Mouse (Mus musculus) C2C12 (cell line): ENCODE measurements around the gene Schip1. TPM values are rescaled to one million over a fixed set of nuclear protein-coding genes. Genes with fewer than 3 reads are reported as not detected.

Experiments used
- H3K27me3 ChIP-seq: one replicate; pipeline ENCODE4 v1.6.1; 2011; ENCODE audit not compliant: control insufficient read depth, insufficient read depth, insufficient read length
- H3K36me3 ChIP-seq: one replicate; pipeline ENCODE4 v1.6.1; 2011; ENCODE audit not compliant: control insufficient read depth, insufficient read depth
- H3K4me3 ChIP-seq: one replicate; pipeline ENCODE4 v1.5.1; 2011; ENCODE audit warnings: mild to moderate bottlenecking, control low read depth; ENCODE audit not compliant: poor library complexity, insufficient read depth, severe bottlenecking
- H3K79me2 ChIP-seq: one replicate; pipeline ENCODE4 v1.6.1; 2011; ENCODE audit not compliant: control insufficient read depth, insufficient read depth
- H3K79me3 ChIP-seq: one replicate; pipeline ENCODE4 v1.6.1; 2011; ENCODE audit warnings: low read depth, control low read depth
- H3ac ChIP-seq: one replicate; pipeline ENCODE3; 2011; ENCODE audit warnings: low read depth; ENCODE audit not compliant: control insufficient read depth, insufficient read length
- CEBPB ChIP-seq: IDR thresholded peaks from one replicate; pipeline ENCODE4 v1.6.1; 2011; ENCODE audit warnings: low read depth, mild to moderate bottlenecking, control low read depth, moderate library complexity
- CTCF ChIP-seq: IDR thresholded peaks from one replicate; pipeline ENCODE4 v1.5.1; 2011; ENCODE audit not compliant: control insufficient read depth, insufficient read depth, insufficient read length
- FOSL1 ChIP-seq: IDR thresholded peaks from one replicate; pipeline ENCODE4 v1.8.0; 2011; ENCODE audit warnings: mild to moderate bottlenecking, low read length; ENCODE audit not compliant: poor library complexity, insufficient read depth, severe bottlenecking
- MAX ChIP-seq: IDR thresholded peaks from one replicate; pipeline ENCODE4 v1.6.1; 2011; ENCODE audit warnings: mild to moderate bottlenecking, control low read depth
- MYOD1 ChIP-seq: IDR thresholded peaks from one replicate; pipeline ENCODE4 v1.6.1; 2011; ENCODE audit warnings: low read depth; ENCODE audit not compliant: control insufficient read depth, insufficient read length
- MYOG ChIP-seq: IDR thresholded peaks from one replicate; pipeline ENCODE4 v1.6.1; 2011; ENCODE audit not compliant: control insufficient read depth, insufficient read length; ENCODE audit errors: extremely low read depth
- USF1 ChIP-seq: IDR thresholded peaks from one replicate; pipeline ENCODE4 v1.6.1; 2011; ENCODE audit warnings: low read depth, mild to moderate bottlenecking, control low read depth, moderate library complexity
- polyA plus RNA-seq: library from polyadenylated mRNA; unstranded; fragments of >200 nt; fragmentation: generic; extraction: Trizol; gene quantifications from one replicate; pipeline ENCODE4 v1.2.1, GENCODE M21; 2012; ENCODE audit warnings: missing spikeins

Gene Schip1
- polyA plus RNA-seq, 1 experiment = 28.6 TPM

GRCm38 (mm10) chr3:68368029-68368428 is 303.4 kb downstream of the Schip1 start:
- H3K79me2 ChIP-seq = no peaks in the 10 kb centered on the region
- H3K36me3 ChIP-seq = no peaks in the 10 kb centered on the region
- no peaks in the 10 kb centered on the region for H3K79me3 ChIP-seq
- TF ChIP-seq FOSL1 (no peak), CEBPB (no peak), CTCF (no peak), MYOD1 (no peak), USF1 (no peak), MAX (no peak), MYOG (no peak)
- no peak overlapping the region for H3K4me3 ChIP-seq
- H3K27me3 ChIP-seq = no peaks in the 10 kb centered on the region
- no peak overlapping the region for H3ac ChIP-seq

DNA sequence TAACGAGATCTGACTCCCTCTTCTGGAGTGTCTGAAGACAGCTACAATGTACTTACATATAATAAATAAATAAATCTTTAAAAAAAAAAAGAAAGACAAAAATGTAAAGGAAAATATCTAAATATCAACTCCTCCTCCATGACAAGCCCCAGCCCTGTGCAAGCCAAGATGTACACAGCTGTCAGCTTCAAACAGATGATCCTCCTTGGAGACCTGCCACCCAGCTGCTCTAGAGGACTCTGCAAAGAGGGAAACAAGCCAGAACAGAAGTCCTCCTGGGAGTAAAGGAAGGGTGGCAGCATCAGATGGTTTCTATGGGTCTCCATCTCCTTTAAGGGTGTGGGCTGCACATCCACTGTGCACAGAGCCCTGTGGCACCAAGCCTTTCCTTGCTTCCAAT is 308.3 kb downstream of the Schip1 start:
- Histone ChIP-seq H3K27me3 (peaks cover 6% of the 10 kb centered on the region), H3K79me2 (no peaks in the 10 kb centered on the region), H3K36me3 (no peaks in the 10 kb centered on the region), H3K4me3 (no peak overlapping the region), H3ac (no peak overlapping the region), H3K79me3 (no peaks in the 10 kb centered on the region)
- no peak for TF ChIP-seq MYOG
- TF ChIP-seq MAX = no peak

DNA sequence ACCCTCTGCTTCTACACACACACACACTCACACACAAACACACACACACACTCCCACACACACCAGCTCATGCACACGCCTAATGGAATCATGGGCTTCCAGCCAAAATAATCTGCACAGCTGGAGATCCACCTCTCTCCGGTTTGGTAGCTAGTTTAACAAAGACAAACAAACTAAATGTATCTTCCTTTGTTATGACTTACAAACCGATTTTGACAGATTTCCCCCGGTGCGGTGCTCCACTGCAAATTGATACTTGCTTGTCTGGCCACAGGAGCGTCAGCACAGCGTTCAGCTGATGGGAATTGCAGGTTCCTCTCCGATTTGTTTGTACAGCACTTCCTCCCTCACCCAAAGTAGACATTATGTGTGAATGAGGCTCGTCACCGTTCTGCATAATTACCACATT is 310.5 kb downstream of the Schip1 start:
- no peaks in the 10 kb centered on the region for H3K79me2 ChIP-seq
- no peak overlapping the region for H3K4me3 ChIP-seq
- no peaks in the 10 kb centered on the region for H3K79me3 ChIP-seq
- no peak overlapping the region for H3ac ChIP-seq
- TF ChIP-seq CTCF (no peak), FOSL1 (no peak), USF1 (no peak), MAX (no peak), MYOD1 (no peak), MYOG (no peak), CEBPB (no peak)
- H3K27me3 ChIP-seq = peaks cover 7% of the 10 kb centered on the region
- no peaks in the 10 kb centered on the region for H3K36me3 ChIP-seq

GRCm38 (mm10) chr3:68377452-68378198 is 313.0 kb downstream of the Schip1 start:
- peaks cover 7% of the 10 kb centered on the region for H3K27me3 ChIP-seq
- no peak overlapping the region for H3ac ChIP-seq
- no peaks in the 10 kb centered on the region for H3K79me3 ChIP-seq
- no peaks in the 10 kb centered on the region for H3K36me3 ChIP-seq
- H3K79me2 ChIP-seq = no peaks in the 10 kb centered on the region
- TF ChIP-seq MYOD1 (no peak), FOSL1 (no peak), MYOG (no peak), CEBPB (no peak), MAX (no peak), CTCF (no peak), USF1 (no peak)
- H3K4me3 ChIP-seq = no peak overlapping the region

DNA sequence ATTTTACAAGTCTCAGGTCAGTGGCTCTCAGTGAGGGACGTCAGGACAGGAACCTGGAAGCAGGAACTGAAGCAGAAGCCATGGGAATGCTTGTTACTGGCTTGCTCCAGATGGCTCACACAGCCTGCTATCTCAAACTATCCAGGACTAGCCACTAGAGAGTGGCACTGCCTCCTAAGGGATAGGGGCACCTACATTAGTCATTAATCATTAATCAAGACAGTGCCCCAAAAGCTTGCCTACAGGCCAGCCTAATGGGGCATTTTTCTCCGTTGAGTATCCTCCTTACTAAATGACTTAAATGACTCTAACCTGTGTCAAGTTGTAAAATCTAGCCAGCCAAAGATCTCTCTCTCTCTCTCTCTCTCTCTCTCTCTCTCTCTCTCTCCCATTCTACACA is 314.2 kb downstream of the Schip1 start:
- H3K79me2 ChIP-seq = no peaks in the 10 kb centered on the region
- H3K27me3 ChIP-seq = peaks cover 7% of the 10 kb centered on the region
- H3K4me3 ChIP-seq = no peak overlapping the region
- no peaks in the 10 kb centered on the region for H3K79me3 ChIP-seq
- H3K36me3 ChIP-seq = no peaks in the 10 kb centered on the region
- no peak overlapping the region for H3ac ChIP-seq
- TF ChIP-seq CEBPB (no peak), MYOD1 (no peak), USF1 (no peak), CTCF (no peak), MYOG (no peak), FOSL1 (no peak), MAX (no peak)

GRCm38 (mm10) chr3:68379242-68379641 is 314.6 kb downstream of the Schip1 start:
- Histone ChIP-seq H3K79me2 (no peaks in the 10 kb centered on the region), H3K79me3 (no peaks in the 10 kb centered on the region), H3K4me3 (no peak overlapping the region), H3K27me3 (peaks cover 7% of the 10 kb centered on the region), H3ac (no peak overlapping the region), H3K36me3 (no peaks in the 10 kb centered on the region)
- TF ChIP-seq MYOD1 (no peak), FOSL1 (no peak), USF1 (no peak), CTCF (no peak), CEBPB (no peak), MAX (no peak), MYOG (no peak)
